Mouse (Mus musculus): ENCODE data around the gene Fam168a.

- TF ChIP-seq ZNF384 (IDR thresholded peaks at IDR 0.05; ENCODE audit: low read depth, low read length) = no peak
- no peak for TF ChIP-seq POLR2A (IDR thresholded peaks at IDR 0.05; ENCODE audit: control insufficient read depth in 1 of 2, insufficient read depth in 1 of 2, low read depth in 1 of 2, low read length in 2 of 2, poor library complexity in 1 of 2)
- TF ChIP-seq SIN3A (IDR thresholded peaks at IDR 0.05; ENCODE audit: low read length) = no peak
- TF ChIP-seq CTCF (IDR thresholded peaks at IDR 0.05 in 2 of 3, conservative IDR thresholded peaks at IDR 0.05 in 1 of 3; ENCODE audit: control insufficient read depth in 1 of 3, insufficient read depth in 1 of 3, low read depth in 2 of 3, low read length in 3 of 3, poor library complexity in 1 of 3, severe bottlenecking in 1 of 3) = no peak
- TF ChIP-seq EP300 (IDR thresholded peaks at IDR 0.05; ENCODE audit: low read depth in 1 of 2, low read length in 2 of 2) = no peak
- no peak for TF ChIP-seq TBP (IDR thresholded peaks at IDR 0.05; ENCODE audit: low read depth, low read length)
- no peak for TF ChIP-seq GABPA (IDR thresholded peaks at IDR 0.05; ENCODE audit: low read depth, low read length)
- TF ChIP-seq RCOR1 (IDR thresholded peaks at IDR 0.05; ENCODE audit: low read depth, low read length) = no peak
These were observed 169.9 kb downstream of the Fam168a start for GRCm38 (mm10) chr7:100876293-100876692.
